Mouse (Mus musculus) small intestine, adult 2 months (tissue): ENCODE data around the gene B3gntl1. TPM values are rescaled to one million over a fixed set of nuclear protein-coding genes. Genes with fewer than 3 reads are reported as not detected.
"Not testable (repeated sequence)": the region's sequence is repeated elsewhere in the genome, so short reads cannot be mapped to it uniquely, and the experiment has no call there.

Experiments
- H3K27ac ChIP-seq: fragments of 200-500 bp; 2 replicates; pipeline ENCODE4 v1.5.1; 2012; ENCODE audit warnings: low read depth, low read length, control low read depth, inconsistent platforms; ENCODE audit not compliant: insufficient read depth
- H3K27me3 ChIP-seq: fragments of 200-500 bp; 2 replicates; pipeline ENCODE4 v1.6.1; 2012; ENCODE audit warnings: mild to moderate bottlenecking, moderate library complexity, low read length, inconsistent platforms; ENCODE audit not compliant: control insufficient read depth, insufficient read depth
- H3K36me3 ChIP-seq: fragments of 200-500 bp; 2 replicates; pipeline ENCODE4 v1.6.1; 2012; ENCODE audit warnings: mild to moderate bottlenecking, low read length, control low read depth, inconsistent platforms; ENCODE audit not compliant: control insufficient read depth, insufficient read depth
- H3K4me1 ChIP-seq: fragments of 200-500 bp; 2 replicates; pipeline ENCODE4 v1.6.1; 2012; ENCODE audit warnings: low read length, inconsistent platforms, mixed read lengths; ENCODE audit not compliant: control insufficient read depth, insufficient read depth, insufficient read length
- H3K4me3 ChIP-seq: fragments of 200-500 bp; 2 replicates; pipeline ENCODE4 v1.5.1; 2012; ENCODE audit warnings: low read depth, mild to moderate bottlenecking, control low read depth, inconsistent platforms, low read length, moderate library complexity
- CTCF ChIP-seq: fragments of 200-500 bp; IDR thresholded peaks from 2 replicates; pipeline ENCODE4 v1.5.1; 2012; ENCODE audit warnings: low read depth, mild to moderate bottlenecking, control low read depth, inconsistent platforms, low read length, moderate library complexity, mixed read lengths; ENCODE audit not compliant: insufficient replicate concordance, insufficient read length; ENCODE audit errors: extremely low read depth
- POLR2A ChIP-seq: fragments of 200-500 bp; IDR thresholded peaks from 2 replicates; pipeline ENCODE4 v1.6.1; 2012; ENCODE audit warnings: low read depth, mild to moderate bottlenecking, control low read depth, inconsistent platforms, low read length, moderate library complexity
- WGBS: fragments of 180-500 bp; shearing (Covaris S2); methylation state at CpG from one replicate; pipeline ENCODE4 v1.1.7; 2018; 5-methylcytosine and 5-hydroxymethylcytosine counted together
- polyA plus RNA-seq: library from polyadenylated mRNA; depleted of rRNA; stranded (reverse); fragments of >200 nt; gene quantifications from 2 replicates; pipeline ENCODE4 v1.2.3, GENCODE M21; 2012

Gene B3gntl1
- polyA plus RNA-seq, 1 experiment = 4.4 TPM

GRCm38 (mm10) chr11:121668776-121669175 is 4.2 kb downstream of the B3gntl1 start:
- peaks cover 8% of the 10 kb centered on the region for H3K36me3 ChIP-seq
- WGBS = 94% methylated on average over 5 of the region's 5 CpGs
- no peaks in the 10 kb centered on the region for H3K27me3 ChIP-seq
- peaks cover 3% of the 10 kb centered on the region; the same call in 1 of the 2 replicates for H3K4me1 ChIP-seq
- H3K4me3 ChIP-seq = no peak overlapping the region
- H3K27ac ChIP-seq = no peak overlapping the region
- TF ChIP-seq CTCF (no peak), POLR2A (no peak)

GRCm38 (mm10) chr11:121667541-121667940 is 5.4 kb downstream of the B3gntl1 start:
- Histone ChIP-seq H3K4me3 (no peak overlapping the region), H3K36me3 (peaks cover 8% of the 10 kb centered on the region), H3K4me1 (no peaks in the 10 kb centered on the region), H3K27ac (no peak overlapping the region), H3K27me3 (no peaks in the 10 kb centered on the region)
- TF ChIP-seq POLR2A (no peak), CTCF (no peak)
- WGBS = 91% methylated on average over 4 of the region's 4 CpGs

- Histone ChIP-seq H3K4me1 (peaks cover 4% of the 10 kb centered on the region; the same call in 1 of the 2 replicates), H3K27ac (0 out of 2 replicates have a peak overlapping the region, but pooled peaks have one; percentile 8), H3K36me3 (no peaks in the 10 kb centered on the region; the same call in 1 of the 2 replicates), H3K27me3 (no peaks in the 10 kb centered on the region), H3K4me3 (no peak overlapping the region)
- 35% methylated on average over 2 of the region's 2 CpGs for WGBS
- no peak for TF ChIP-seq POLR2A
Measured at GRCm38 (mm10) chr11:121661116-121661515, 11.8 kb downstream of the B3gntl1 start.

GRCm38 (mm10) chr11:121660604-121661003 is 12.3 kb downstream of the B3gntl1 start:
- WGBS = 85% methylated on average over 2 of the region's 2 CpGs
- H3K4me3 ChIP-seq, H3K27ac ChIP-seq, H3K36me3 ChIP-seq, H3K4me1 ChIP-seq, H3K27me3 ChIP-seq: not testable (repeated sequence)

- WGBS = 28% methylated on average over 1 of the region's 1 CpGs
- H3K4me3 ChIP-seq = no peak overlapping the region
- no peak overlapping the region for H3K27ac ChIP-seq
- TF ChIP-seq CTCF (no peak), POLR2A (no peak)
- peaks cover 4% of the 10 kb centered on the region; the same call in 1 of the 2 replicates for H3K4me1 ChIP-seq
- no peaks in the 10 kb centered on the region for H3K27me3 ChIP-seq
- 0 out of 2 replicates have a peak, but pooled peaks cover 1% of the 10 kb centered on the region for H3K36me3 ChIP-seq
Measured at GRCm38 (mm10) chr11:121658151-121658550, 14.8 kb downstream of the B3gntl1 start.

GRCm38 (mm10) chr11:121655807-121656511 is 17.0 kb downstream of the B3gntl1 start:
- no peaks in the 10 kb centered on the region for H3K27me3 ChIP-seq
- 0 out of 2 replicates have a peak, but pooled peaks cover 3% of the 10 kb centered on the region for H3K36me3 ChIP-seq
- peaks cover 1% of the 10 kb centered on the region; the same call in 1 of the 2 replicates for H3K4me1 ChIP-seq
- TF ChIP-seq CTCF = no peak
- TF ChIP-seq POLR2A = no peak
- WGBS = 84% methylated on average over 6 of the region's 6 CpGs
- no peak overlapping the region for H3K4me3 ChIP-seq
- H3K27ac ChIP-seq = no peak overlapping the region

GRCm38 (mm10) chr11:121655166-121655806 is 17.7 kb downstream of the B3gntl1 start:
- Histone ChIP-seq H3K4me3 (no peak overlapping the region), H3K4me1 (no peaks in the 10 kb centered on the region; the same call in 1 of the 2 replicates), H3K27ac (no peak overlapping the region), H3K27me3 (no peaks in the 10 kb centered on the region), H3K36me3 (0 out of 2 replicates have a peak, but pooled peaks cover 5% of the 10 kb centered on the region)
- TF ChIP-seq CTCF (no peak), POLR2A (no peak)
- 66% methylated on average over 6 of the region's 6 CpGs for WGBS
